Mouse (Mus musculus) heart, embryonic 16.5 days (tissue): Measurements from ENCODE around the gene Cep41. TPM values are rescaled to one million over a fixed set of nuclear protein-coding genes. Genes with fewer than 3 reads are reported as not detected.

Experiments
- ATAC-seq: fragments of 200-750 bp; cut with Nextera tagmentation; replicated peaks from 2 replicates; pipeline ENCODE4 v1.8.0; 2017; ENCODE audit warnings: moderate number of reproducible peaks; ENCODE audit not compliant: insufficient read depth, low FRiP score; ENCODE audit errors: extremely low read depth
- H3K27ac ChIP-seq: fragments of 300-500 bp; sonication (generic); 2 replicates; pipeline ENCODE4 v1.5.1; 2014; ENCODE audit warnings: mild to moderate bottlenecking, low read length, control low read depth, moderate library complexity
- H3K27me3 ChIP-seq: fragments of 300-500 bp; sonication (generic); 2 replicates; pipeline ENCODE4 v1.6.1; 2014; ENCODE audit warnings: low read length, mixed read lengths; ENCODE audit not compliant: control insufficient read depth, insufficient read depth
- H3K36me3 ChIP-seq: fragments of 300-500 bp; sonication (generic); 2 replicates; pipeline ENCODE4 v1.6.1; 2014; ENCODE audit not compliant: control insufficient read depth, insufficient read depth
- H3K4me1 ChIP-seq: fragments of 300-500 bp; sonication (generic); 2 replicates; pipeline ENCODE4 v1.6.1; 2014; ENCODE audit warnings: low read length, mixed read lengths; ENCODE audit not compliant: control insufficient read depth, insufficient read depth
- H3K4me2 ChIP-seq: fragments of 300-500 bp; sonication (generic); 2 replicates; pipeline ENCODE4 v1.6.1; 2014; ENCODE audit warnings: low read depth, mild to moderate bottlenecking, control low read depth, low read length
- H3K4me3 ChIP-seq: fragments of 300-500 bp; sonication (generic); 2 replicates; pipeline ENCODE4 v1.5.1; 2014; ENCODE audit warnings: mild to moderate bottlenecking, control low read depth, low read length
- H3K9ac ChIP-seq: fragments of 300-500 bp; sonication (generic); 2 replicates; pipeline ENCODE4 v1.6.1; 2014; ENCODE audit warnings: low read length, control low read depth
- H3K9me3 ChIP-seq: fragments of 300-500 bp; sonication (generic); replicated peaks from 2 replicates; pipeline ENCODE4 v1.6.1; 2016; ENCODE audit warnings: low read length; ENCODE audit not compliant: control insufficient read depth
- WGBS: fragments of 180-500 bp; shearing (Covaris S2); extraction: QIAGEN DNeasy Blood & Tissue Kit; methylation state at CpG from one replicate; pipeline ENCODE4 v1.1.7; 2014; 5-methylcytosine and 5-hydroxymethylcytosine counted together
- polyA plus RNA-seq: library from polyadenylated mRNA; unstranded; fragments of >200 nt; fragmentation: Nextera tagmentation; extraction: Ambion mirVana; gene quantifications from 2 replicates; pipeline ENCODE4 v1.2.1, GENCODE M21; 2015

The Cep41 gene
- polyA plus RNA-seq, 1 experiment from 2014 or later: 10.5 TPM

DNA sequence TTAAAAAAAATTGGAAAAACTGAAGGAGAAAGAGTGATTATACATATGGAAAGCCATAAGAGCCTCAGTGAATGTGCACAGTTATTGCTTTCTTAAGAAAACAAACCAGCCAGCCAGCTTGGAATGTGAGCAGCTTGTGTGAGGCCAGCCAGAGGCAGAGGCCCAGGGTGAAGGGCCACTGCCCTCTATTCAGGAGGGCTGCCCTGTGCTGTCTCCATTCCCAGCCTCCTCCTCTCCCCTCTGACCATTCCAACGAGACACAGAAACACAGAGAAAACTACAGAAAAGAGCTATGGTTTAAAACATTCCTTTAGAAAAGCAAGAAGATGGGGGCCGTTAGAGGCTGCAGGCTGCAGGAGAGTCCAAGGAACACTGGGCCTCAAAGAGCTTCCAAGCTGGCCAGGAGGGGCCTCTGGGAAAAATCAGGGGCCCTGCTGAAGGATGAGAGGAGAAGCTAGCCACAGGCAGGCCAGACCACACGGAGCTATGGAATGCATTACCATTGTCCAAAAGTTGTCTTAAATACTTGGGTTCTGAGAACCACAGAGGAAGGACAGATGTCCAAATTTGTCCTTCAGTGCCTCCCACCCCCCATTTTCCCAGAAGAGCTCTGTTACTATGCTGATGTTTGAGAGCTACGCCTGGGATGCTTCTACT lies 57.2 kb downstream of the Cep41 start:
- no peak for ATAC-seq
- H3K4me1 ChIP-seq: peaks cover 16% of the 10 kb centered on the region
- WGBS: 48% methylated on average over 4 of the region's 4 CpGs

DNA sequence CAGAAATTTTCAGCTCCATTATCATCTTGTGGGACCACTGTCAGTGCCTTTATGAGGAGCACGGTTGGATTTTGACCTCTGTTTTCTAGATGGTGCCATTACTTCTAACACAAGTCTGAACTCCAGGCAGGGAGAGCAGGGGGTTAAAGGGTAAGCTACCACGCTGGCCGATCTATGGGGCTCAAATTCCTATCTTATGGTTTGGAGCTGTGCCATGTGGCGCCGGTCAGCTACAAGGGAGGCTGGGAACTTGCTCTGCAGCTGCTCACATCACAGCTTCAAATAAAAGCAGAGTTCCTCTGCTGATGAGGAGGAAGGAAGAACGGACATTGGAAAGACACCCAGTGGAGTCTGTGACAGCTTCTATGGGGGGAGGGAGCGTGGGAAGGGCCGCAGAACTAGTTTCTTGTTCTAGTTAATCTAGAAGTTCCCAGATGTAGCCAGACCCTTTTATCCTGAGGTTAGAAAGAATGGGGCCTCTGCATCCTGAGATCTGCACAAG lies 58.1 kb downstream of the Cep41 start:
- H3K27ac ChIP-seq: peak overlapping the region; percentile 64
- ATAC-seq: peak; percentile 31; the same call in 1 of the 2 replicates
- no peak overlapping the region for H3K4me3 ChIP-seq
- H3K36me3 ChIP-seq: no peaks in the 10 kb centered on the region
- peaks cover 16% of the 10 kb centered on the region for H3K4me1 ChIP-seq
- no peaks in the 10 kb centered on the region for H3K27me3 ChIP-seq
- no peak overlapping the region for H3K4me2 ChIP-seq
- 28% methylated on average over 8 of the region's 8 CpGs for WGBS
- no peak overlapping the region for H3K9ac ChIP-seq
- no peaks in the 10 kb centered on the region for H3K9me3 ChIP-seq

More for the DNA sequence above, 57.2 kb downstream of the Cep41 start:
- Histone ChIP-seq H3K36me3 (no peaks in the 10 kb centered on the region), H3K4me3 (no peak overlapping the region), H3K9me3 (no peaks in the 10 kb centered on the region), H3K27me3 (no peaks in the 10 kb centered on the region), H3K27ac (peak overlapping the region; percentile 70), H3K4me2 (no peak overlapping the region), H3K9ac (no peak overlapping the region; the same call in 1 of the 2 replicates)

DNA sequence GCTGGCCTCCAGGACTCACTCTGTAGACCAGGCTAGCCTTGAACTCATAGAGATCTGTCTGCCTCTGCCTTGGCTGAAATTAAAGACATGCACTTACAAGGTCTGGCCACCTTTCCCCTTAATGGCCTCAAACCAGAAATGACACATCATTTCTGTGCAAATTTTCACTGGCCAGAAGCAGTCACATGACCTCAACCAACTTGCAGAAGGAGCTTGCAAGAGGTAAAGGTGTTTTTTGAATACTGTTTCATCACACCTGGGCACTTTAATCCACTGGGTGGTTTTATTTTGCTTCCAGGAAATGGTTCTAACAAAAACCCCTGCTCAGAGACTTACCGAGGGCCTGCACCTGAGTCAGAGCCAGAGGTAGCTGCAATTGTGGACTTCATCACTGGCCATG lies 63.6 kb downstream of the Cep41 start:
- ATAC-seq: no peak

DNA sequence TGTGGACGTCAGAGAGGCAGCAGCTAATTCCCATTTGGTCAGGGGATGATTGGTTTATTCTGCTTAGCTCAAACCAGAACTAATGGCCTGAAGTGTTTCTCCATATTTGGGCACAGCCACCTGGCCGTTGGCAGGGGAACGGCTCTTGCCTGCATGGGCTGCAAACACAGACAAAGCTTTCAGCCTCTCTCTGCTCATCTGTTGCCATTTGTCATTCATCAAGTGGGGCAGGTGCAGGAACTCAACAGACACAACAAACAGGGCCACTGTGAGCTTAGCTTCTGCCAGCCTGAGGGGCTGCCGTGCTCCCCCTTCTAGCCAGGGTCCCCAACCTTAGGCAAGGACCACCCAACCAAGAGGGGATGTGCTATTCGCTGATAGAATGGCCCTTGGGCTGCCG lies 65.4 kb downstream of the Cep41 start:
- peaks cover 9% of the 10 kb centered on the region; the same call in 1 of the 2 replicates for H3K4me1 ChIP-seq
- H3K27me3 ChIP-seq: no peaks in the 10 kb centered on the region
- no peak overlapping the region for H3K27ac ChIP-seq
- H3K9me3 ChIP-seq: no peaks in the 10 kb centered on the region
- 69% methylated on average over 6 of the region's 6 CpGs for WGBS
- no peak overlapping the region for H3K9ac ChIP-seq
- no peaks in the 10 kb centered on the region for H3K36me3 ChIP-seq
- no peak for ATAC-seq
- H3K4me3 ChIP-seq: no peak overlapping the region
- H3K4me2 ChIP-seq: no peak overlapping the region

More for the DNA sequence above, 63.6 kb downstream of the Cep41 start:
- Histone ChIP-seq H3K27ac (no peak overlapping the region), H3K9ac (no peak overlapping the region), H3K27me3 (no peaks in the 10 kb centered on the region), H3K4me2 (no peak overlapping the region), H3K4me3 (no peak overlapping the region), H3K36me3 (no peaks in the 10 kb centered on the region), H3K4me1 (no peaks in the 10 kb centered on the region), H3K9me3 (no peaks in the 10 kb centered on the region)
- 94% methylated on average over 1 of the region's 1 CpGs for WGBS

DNA sequence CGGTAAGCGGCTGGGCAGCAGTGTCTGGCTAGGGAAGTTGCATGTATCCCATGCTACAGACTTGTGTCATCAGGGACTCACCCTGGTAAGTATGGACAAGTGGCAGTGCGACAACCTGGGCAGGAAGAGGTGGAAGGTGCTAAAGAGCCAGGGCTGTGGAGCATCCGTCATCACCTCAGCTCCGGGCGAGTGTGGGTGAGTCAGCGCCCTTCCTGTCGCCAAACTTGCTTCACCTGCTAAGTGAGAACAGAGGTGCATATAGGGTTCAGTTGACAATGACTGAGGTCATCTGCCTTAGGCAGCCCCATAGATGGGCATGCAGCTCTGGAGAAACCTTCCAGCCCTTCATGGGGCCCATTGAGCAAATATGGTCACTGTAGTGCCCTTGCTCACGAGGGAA lies 68.8 kb downstream of the Cep41 start:
- Histone ChIP-seq H3K9me3 (no peaks in the 10 kb centered on the region), H3K4me3 (no peak overlapping the region), H3K9ac (no peak overlapping the region), H3K4me1 (peaks cover 29% of the 10 kb centered on the region), H3K4me2 (no peak overlapping the region), H3K27ac (peak overlapping the region; percentile 34), H3K36me3 (no peaks in the 10 kb centered on the region), H3K27me3 (no peaks in the 10 kb centered on the region)
- WGBS: 45% methylated on average over 9 of the region's 9 CpGs
- ATAC-seq: 0 out of 2 replicates have a peak, but pooled peaks have one; percentile 26

DNA sequence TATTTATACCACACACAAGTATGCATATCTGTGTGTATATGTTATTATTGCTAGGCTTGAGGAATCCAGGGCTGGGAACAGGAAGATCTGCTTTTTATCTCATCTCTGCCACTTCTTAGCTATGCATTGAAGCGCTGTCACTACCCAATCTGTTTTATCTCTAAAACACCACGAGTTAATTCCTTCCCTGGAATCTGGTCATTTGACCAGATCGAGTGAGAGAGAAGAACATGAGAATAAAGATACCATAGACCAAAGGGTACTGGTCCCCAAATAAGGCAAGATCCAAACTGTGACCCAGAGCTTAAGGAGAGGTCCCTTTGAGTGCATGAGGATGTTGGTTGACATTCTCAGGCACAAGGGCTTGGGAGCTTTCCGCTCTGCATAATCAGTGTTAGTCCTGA lies 71.6 kb downstream of the Cep41 start:
- H3K27ac ChIP-seq: peak overlapping the region; percentile 94
- WGBS: 15% methylated on average over 4 of the region's 4 CpGs
- no peaks in the 10 kb centered on the region for H3K36me3 ChIP-seq
- H3K4me1 ChIP-seq: peaks cover 48% of the 10 kb centered on the region
- H3K4me3 ChIP-seq: no peak overlapping the region
- H3K9me3 ChIP-seq: no peaks in the 10 kb centered on the region
- ATAC-seq: peak; percentile 67
- peak overlapping the region; percentile 4; the same call in 1 of the 2 replicates for H3K4me2 ChIP-seq
- H3K27me3 ChIP-seq: no peaks in the 10 kb centered on the region
- no peak overlapping the region for H3K9ac ChIP-seq

DNA sequence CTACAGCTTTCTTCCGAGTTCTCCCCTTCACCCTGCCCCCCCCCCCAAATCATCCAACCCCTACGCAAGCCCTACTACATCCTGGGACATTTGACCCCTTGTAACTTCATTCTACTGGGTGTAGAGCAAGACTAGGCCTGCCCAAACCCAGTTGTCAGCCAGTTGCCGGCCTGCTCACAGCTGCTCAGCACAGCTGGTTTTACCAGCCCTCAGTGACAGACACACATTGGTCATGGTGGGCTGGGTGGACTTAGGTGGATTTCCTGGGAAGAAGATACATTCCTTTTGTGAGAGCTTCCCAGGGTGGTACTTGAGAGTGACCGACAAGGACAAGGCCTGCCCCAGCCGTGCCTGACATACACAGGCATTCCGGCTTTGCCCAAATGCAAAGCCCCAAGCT lies 72.6 kb downstream of the Cep41 start:
- Histone ChIP-seq H3K4me2 (no peak overlapping the region), H3K27ac (peak overlapping the region; percentile 94), H3K36me3 (no peaks in the 10 kb centered on the region), H3K4me3 (no peak overlapping the region), H3K9me3 (no peaks in the 10 kb centered on the region), H3K9ac (0 out of 2 replicates have a peak overlapping the region, but pooled peaks have one; percentile 28), H3K4me1 (peaks cover 58% of the 10 kb centered on the region), H3K27me3 (no peaks in the 10 kb centered on the region)
- no peak for ATAC-seq
- WGBS: 73% methylated on average over 6 of the region's 6 CpGs

DNA sequence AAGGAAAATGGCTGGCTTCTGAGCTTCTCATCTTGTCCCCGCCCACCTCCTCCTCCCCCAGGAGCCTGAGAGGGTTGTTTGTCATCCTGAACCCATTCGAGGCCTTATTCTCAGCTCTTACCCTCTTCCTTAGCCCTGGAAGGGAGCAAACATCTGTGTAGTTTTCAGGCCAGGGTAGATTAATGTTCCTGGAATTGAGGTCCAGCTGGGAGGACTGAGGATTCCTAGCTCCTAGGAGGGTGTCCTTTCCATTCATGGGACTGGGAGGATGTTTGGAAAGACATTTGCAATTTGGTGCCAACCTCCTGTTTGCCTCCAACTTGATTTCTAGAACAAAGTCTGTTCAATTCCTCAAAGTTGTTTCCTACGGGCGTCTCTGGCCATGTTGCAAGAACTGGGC lies 73.0 kb downstream of the Cep41 start:
- WGBS: 78% methylated on average over 4 of the region's 4 CpGs
- Histone ChIP-seq H3K4me1 (peaks cover 59% of the 10 kb centered on the region), H3K4me2 (no peak overlapping the region), H3K27ac (peak overlapping the region; percentile 94), H3K4me3 (no peak overlapping the region), H3K27me3 (no peaks in the 10 kb centered on the region), H3K36me3 (no peaks in the 10 kb centered on the region), H3K9ac (no peak overlapping the region), H3K9me3 (no peaks in the 10 kb centered on the region)
- no peak for ATAC-seq

DNA sequence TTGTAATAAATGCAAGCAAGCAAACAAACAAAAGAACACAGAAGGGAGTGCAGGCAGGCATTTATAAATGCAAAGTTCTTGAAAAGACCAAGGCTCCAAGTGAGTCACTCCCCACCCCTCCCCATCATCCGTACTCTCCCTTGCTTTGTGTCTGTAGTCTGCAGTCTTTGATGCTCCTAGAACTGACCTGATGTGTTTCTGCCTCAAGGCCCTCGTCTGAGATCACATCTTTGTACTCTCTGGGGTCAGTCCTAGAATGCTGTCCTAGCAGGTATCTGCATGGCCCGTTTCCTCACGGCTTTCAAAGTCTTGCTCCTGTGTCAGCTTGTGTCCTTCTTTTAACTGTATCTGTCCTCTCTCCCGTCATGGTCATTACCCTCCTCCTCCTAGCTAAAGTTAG lies 73.9 kb downstream of the Cep41 start:
- Histone ChIP-seq H3K4me2 (no peak overlapping the region), H3K9ac (no peak overlapping the region), H3K4me1 (peaks cover 57% of the 10 kb centered on the region), H3K27ac (no peak overlapping the region), H3K9me3 (no peaks in the 10 kb centered on the region), H3K36me3 (no peaks in the 10 kb centered on the region), H3K4me3 (no peak overlapping the region), H3K27me3 (no peaks in the 10 kb centered on the region)
- no peak for ATAC-seq
- 81% methylated on average over 5 of the region's 5 CpGs for WGBS
